Mouse (Mus musculus) embryonic fibroblast, embryonic 13.5 days (primary cell): ENCODE measurements at regions not wholly inside any gene's neighbourhood (a gene's known extent, or its start where the extent isn't known, plus 50 kb on each side); places are given as distances from the start of the nearest gene placed in this dataset.
A peak's percentile ranks its signal among the peaks of the same experiment; 100 is the strongest.

Source experiments
- H3K27ac ChIP-seq: 2 replicates; pipeline ENCODE4 v1.5.1; 2012; ENCODE audit warnings: low read length, control low read depth, inconsistent platforms; ENCODE audit not compliant: insufficient read depth
- H3K4me1 ChIP-seq: 2 replicates; pipeline ENCODE4 v1.6.1; 2011; ENCODE audit warnings: low read length; ENCODE audit not compliant: control insufficient read depth, insufficient read depth
- H3K4me3 ChIP-seq: 2 replicates; pipeline ENCODE4 v1.5.1; 2011; ENCODE audit warnings: mild to moderate bottlenecking, control low read depth, low read length; ENCODE audit not compliant: insufficient read depth
- CTCF ChIP-seq: IDR thresholded peaks from 2 replicates; pipeline ENCODE4 v1.5.1; 2011; ENCODE audit warnings: mild to moderate bottlenecking, control low read depth, low read length, moderate library complexity, borderline replicate concordance; ENCODE audit not compliant: insufficient read depth
- POLR2A ChIP-seq: IDR thresholded peaks from 2 replicates; pipeline ENCODE4 v1.6.1; 2011; ENCODE audit warnings: low read depth, mild to moderate bottlenecking, control low read depth, low read length, moderate library complexity

- Histone ChIP-seq H3K4me1 (0 out of 2 replicates have a peak, but pooled peaks cover 3% of the 10 kb centered on the region), H3K27ac (no peak overlapping the region), H3K4me3 (no peak overlapping the region)
- TF ChIP-seq POLR2A (no peak), CTCF (no peak)
These were observed 103.9 kb upstream of the Cxadr start for GRCm38 (mm10) chr16:78197252-78197896.

GRCm38 (mm10) chr16:78170627-78171605, 130.4 kb upstream of the Cxadr start:
- TF ChIP-seq CTCF (no peak), POLR2A (no peak)

GRCm38 (mm10) chr16:78156876-78157232, 144.4 kb upstream of the Cxadr start:
- Histone ChIP-seq H3K27ac (no peak overlapping the region), H3K4me3 (no peak overlapping the region), H3K4me1 (no peaks in the 10 kb centered on the region)
- no peak for TF ChIP-seq CTCF

More at GRCm38 (mm10) chr16:78170627-78171605, 130.4 kb upstream of the Cxadr start:
- H3K4me1 ChIP-seq: no peaks in the 10 kb centered on the region
- no peak overlapping the region for H3K4me3 ChIP-seq
- no peak overlapping the region for H3K27ac ChIP-seq

- H3K4me1 ChIP-seq: no peaks in the 10 kb centered on the region
- TF ChIP-seq CTCF: 0 out of 2 replicates have a peak, but pooled peaks have one; percentile 2
- TF ChIP-seq POLR2A: no peak
- no peak overlapping the region for H3K4me3 ChIP-seq
- H3K27ac ChIP-seq: no peak overlapping the region
These were observed 145.0 kb upstream of the Cxadr start for GRCm38 (mm10) chr16:78156138-78156875.

- H3K4me1 ChIP-seq: no peaks in the 10 kb centered on the region
- no peak overlapping the region for H3K4me3 ChIP-seq
- H3K27ac ChIP-seq: no peak overlapping the region
- TF ChIP-seq POLR2A (no peak), CTCF (no peak)
These were observed 147.2 kb upstream of the Cxadr start for GRCm38 (mm10) chr16:78153899-78154605.

GRCm38 (mm10) chr16:78144146-78144545, 157.1 kb upstream of the Cxadr start:
- TF ChIP-seq POLR2A (no peak), CTCF (no peak)
- Histone ChIP-seq H3K4me3 (no peak overlapping the region), H3K27ac (no peak overlapping the region), H3K4me1 (no peaks in the 10 kb centered on the region)

- Histone ChIP-seq H3K4me3 (no peak overlapping the region), H3K27ac (no peak overlapping the region), H3K4me1 (no peaks in the 10 kb centered on the region)
- TF ChIP-seq POLR2A (no peak), CTCF (no peak)
These were observed 165.8 kb upstream of the Cxadr start for GRCm38 (mm10) chr16:78135501-78135900.

GRCm38 (mm10) chr16:78134531-78134930, 166.8 kb upstream of the Cxadr start:
- TF ChIP-seq CTCF (no peak), POLR2A (no peak)
- no peak overlapping the region for H3K27ac ChIP-seq

GRCm38 (mm10) chr16:78121668-78122067, 179.6 kb upstream of the Cxadr start:
- Histone ChIP-seq H3K4me3 (no peak overlapping the region), H3K4me1 (no peaks in the 10 kb centered on the region), H3K27ac (no peak overlapping the region)
- no peak for TF ChIP-seq POLR2A
- no peak for TF ChIP-seq CTCF

More at GRCm38 (mm10) chr16:78134531-78134930, 166.8 kb upstream of the Cxadr start:
- H3K4me1 ChIP-seq: no peaks in the 10 kb centered on the region
- no peak overlapping the region for H3K4me3 ChIP-seq
